Mouse (Mus musculus) bone marrow, adult 2 months (tissue): ENCODE results near the gene Cldn34b4. TPM values are rescaled to one million over a fixed set of nuclear protein-coding genes. Genes with fewer than 3 reads are reported as not detected.

Experiments used
- H3K27ac ChIP-seq: fragments of 200-500 bp; 2 replicates; pipeline ENCODE4 v1.5.1; 2012; ENCODE audit warnings: low read depth, mild to moderate bottlenecking, control low read depth, inconsistent platforms, low read length; ENCODE audit not compliant: control insufficient read depth, poor library complexity, insufficient read depth
- H3K4me1 ChIP-seq: fragments of 200-500 bp; 2 replicates; pipeline ENCODE4 v1.6.1; 2011; ENCODE audit warnings: low read length; ENCODE audit not compliant: control insufficient read depth, insufficient read depth
- H3K4me3 ChIP-seq: fragments of 200-500 bp; replicated peaks from 2 replicates; pipeline ENCODE3; 2011; ENCODE audit warnings: mild to moderate bottlenecking, low read depth, low read length, control low read depth; ENCODE audit not compliant: control insufficient read depth
- CTCF ChIP-seq: fragments of 200-500 bp; IDR thresholded peaks from 2 replicates; pipeline ENCODE4 v1.5.1; 2011; ENCODE audit warnings: low read length, control low read depth; ENCODE audit not compliant: control insufficient read depth, insufficient read depth
- POLR2A ChIP-seq: fragments of 200-500 bp; IDR thresholded peaks from 2 replicates; pipeline ENCODE4 v1.6.1; 2011; ENCODE audit warnings: low read depth, mild to moderate bottlenecking, control low read depth, low read length, borderline replicate concordance; ENCODE audit not compliant: control insufficient read depth
- WGBS: fragments of 180-500 bp; shearing (Covaris S2); methylation state at CpG from one replicate; pipeline ENCODE4 v1.1.7; 2018; 5-methylcytosine and 5-hydroxymethylcytosine counted together
- polyA plus RNA-seq: library from polyadenylated mRNA; stranded (reverse); fragments of >200 nt; gene quantifications from 2 replicates; pipeline ENCODE4 v1.2.4, GENCODE M21; 2011; ENCODE audit warnings: low replicate concordance; ENCODE audit not compliant: missing spikeins, insufficient read depth, insufficient read length

Cldn34b4 gene
- polyA plus RNA-seq: not detected in 2 replicates

- Histone ChIP-seq H3K27ac (no peak within 1 kb of the TSS), H3K4me1 (no peaks in the 10 kb centered on the region), H3K4me3 (no peak within 1 kb of the TSS)
- WGBS: 80% methylated on average over 3 of the region's 3 CpGs
- TF ChIP-seq CTCF: no peak
- no peak for TF ChIP-seq POLR2A
Observed at GRCm38 (mm10) chrX:76393050-76393449, at the start of gene Cldn34b4. Gene Cldn34b4 (plus strand): TSS chrX:76393350.

Other genes starting within 250 kb of the Cldn34b4 start
- gene Cldn34b3, start 129.0 kb upstream of the Cldn34b4 start, polyA plus RNA-seq: not detected in 2 replicates
- not detected in 2 replicates for gene Cldn34d, start 209.6 kb downstream of the Cldn34b4 start, polyA plus RNA-seq